Mouse (Mus musculus) ES-E14 (cell line): ENCODE measurements at regions not wholly inside any gene's neighbourhood (a gene's known extent, or its start where the extent isn't known, plus 50 kb on each side); places are given as distances from the start of the nearest gene placed in this dataset.

ENCODE experiments used
- DNase-seq: peaks from one replicate; pipeline ENCODE4 v3.0.0-alpha.2; 2013; ENCODE audit warnings: low read depth, low spot score
- H3K27ac ChIP-seq: 2 replicates; pipeline ENCODE4 v1.5.1; 2012; ENCODE audit warnings: low read depth, mild to moderate bottlenecking, low read length, moderate library complexity, mixed read lengths; ENCODE audit not compliant: poor library complexity, insufficient read depth, severe bottlenecking
- H3K36me3 ChIP-seq: 2 replicates; pipeline ENCODE4 v1.6.1; 2012; ENCODE audit warnings: mild to moderate bottlenecking, low read length, moderate library complexity, mixed read lengths; ENCODE audit not compliant: control insufficient read depth, poor library complexity, insufficient read depth, severe bottlenecking
- H3K4me1 ChIP-seq, 2 experiments: fragments of 150-350 bp in 1 of 2; sonication (generic) in 1 of 2; 2 replicates each; pipeline ENCODE4 v1.6.1; 2012; ENCODE audit warnings: low read length in 2 of 2, mild to moderate bottlenecking in 1 of 2, mixed read lengths in 1 of 2; ENCODE audit not compliant: control insufficient read depth in 2 of 2, insufficient read depth in 2 of 2, poor library complexity in 1 of 2
- H3K4me3 ChIP-seq, 2 experiments: fragments of 150-350 bp in 1 of 2; sonication (generic) in 1 of 2; 2 replicates each; pipeline ENCODE4 v1.5.1; 2012; ENCODE audit warnings: low read length in 2 of 2, low read depth in 1 of 2, mild to moderate bottlenecking in 1 of 2, mixed read lengths in 1 of 2; ENCODE audit not compliant: insufficient read depth in 1 of 2, poor library complexity in 1 of 2, severe bottlenecking in 1 of 2
- H3K9ac ChIP-seq: 2 replicates; pipeline ENCODE4 v1.6.1; 2012; ENCODE audit warnings: low read depth, mild to moderate bottlenecking, low read length, mixed read lengths; ENCODE audit not compliant: poor library complexity, insufficient read depth, severe bottlenecking
- H3K9me3 ChIP-seq: fragments of 150-350 bp; sonication (generic); 2 replicates; pipeline ENCODE4 v1.6.1; 2012; ENCODE audit warnings: low read depth, mild to moderate bottlenecking, low read length; ENCODE audit not compliant: control insufficient read depth, insufficient read depth
- CHD2 ChIP-seq: IDR thresholded peaks from 2 replicates; pipeline ENCODE4 v1.6.1; 2014; ENCODE audit warnings: mild to moderate bottlenecking, low read depth, low read length, inconsistent platforms
- HCFC1 ChIP-seq: IDR thresholded peaks from 2 replicates; pipeline ENCODE4 v1.6.1; 2012; ENCODE audit warnings: low read length, inconsistent platforms, borderline replicate concordance; ENCODE audit not compliant: insufficient read depth
- MAFK ChIP-seq: IDR thresholded peaks from 2 replicates; pipeline ENCODE4 v1.6.1; 2014; ENCODE audit warnings: mild to moderate bottlenecking, low read depth, low read length, inconsistent platforms; ENCODE audit not compliant: insufficient read depth
- ZC3H11A ChIP-seq: IDR thresholded peaks from 2 replicates; pipeline ENCODE4 v1.6.1; 2012; ENCODE audit warnings: low read depth, mild to moderate bottlenecking, inconsistent platforms, low read length, borderline replicate concordance
- ZNF384 ChIP-seq: IDR thresholded peaks from 2 replicates; pipeline ENCODE4 v1.6.1; 2012; ENCODE audit warnings: low read depth, low read length, inconsistent platforms
- in situ Hi-C, 2 experiments: fragments of 600-800 bp; cut with MboI; formaldehyde crosslinking; loops; one replicate each; pipeline ENCODE4 v1.15.1; 2025; ENCODE audit warnings: low sequenced_read_pairs in 2 of 2, inconsistent platforms in 1 of 2; ENCODE audit not compliant: unreplicated experiment in 2 of 2

- H3K9ac ChIP-seq = no peak overlapping the region
- H3K4me1 ChIP-seq = no peaks in the 10 kb centered on the region
- no peak overlapping the region for H3K27ac ChIP-seq
- no peaks in the 10 kb centered on the region for H3K9me3 ChIP-seq
- H3K4me3 ChIP-seq = no peak overlapping the region
- no peaks in the 10 kb centered on the region for H3K36me3 ChIP-seq
- TF ChIP-seq ZC3H11A = no peak
- TF ChIP-seq HCFC1 = no peak
- no peak for TF ChIP-seq CHD2
- no peak for TF ChIP-seq MAFK
- TF ChIP-seq ZNF384 = no peak
- in situ Hi-C loops = no loop called here
- no peak for DNase-seq
Observed at GRCm38 (mm10) chr8:86418414-86418981, 162.0 kb downstream of the Abcc12 start.

- Histone ChIP-seq H3K9me3 (no peaks in the 10 kb centered on the region), H3K27ac (no peak overlapping the region), H3K9ac (no peak overlapping the region), H3K4me3 (no peak overlapping the region), H3K4me1 (no peaks in the 10 kb centered on the region), H3K36me3 (no peaks in the 10 kb centered on the region)
- no peak for DNase-seq
- TF ChIP-seq HCFC1 (no peak), CHD2 (no peak), MAFK (no peak), ZNF384 (no peak)
- in situ Hi-C loops = no loop called here
Observed at GRCm38 (mm10) chr8:86415208-86415607, 165.3 kb downstream of the Abcc12 start.

GRCm38 (mm10) chr8:86411232-86411631 is 169.3 kb downstream of the Abcc12 start:
- no peak overlapping the region for H3K9ac ChIP-seq
- no peaks in the 10 kb centered on the region for H3K4me1 ChIP-seq
- no peak overlapping the region for H3K4me3 ChIP-seq
- H3K9me3 ChIP-seq = no peaks in the 10 kb centered on the region
- DNase-seq = no peak
- in situ Hi-C loops = no loop called here
- H3K27ac ChIP-seq = no peak overlapping the region
- TF ChIP-seq ZC3H11A (no peak), MAFK (no peak), ZNF384 (no peak), CHD2 (no peak), HCFC1 (no peak)
- no peaks in the 10 kb centered on the region for H3K36me3 ChIP-seq

GRCm38 (mm10) chr8:86406196-86406595 is 174.3 kb downstream of the Abcc12 start:
- no peaks in the 10 kb centered on the region for H3K36me3 ChIP-seq
- TF ChIP-seq ZC3H11A = no peak
- TF ChIP-seq HCFC1 = no peak
- no peak for TF ChIP-seq MAFK
- TF ChIP-seq ZNF384 = no peak
- TF ChIP-seq CHD2 = no peak
- in situ Hi-C loops = no loop called here
- H3K9ac ChIP-seq = no peak overlapping the region
- no peak overlapping the region for H3K4me3 ChIP-seq
- H3K9me3 ChIP-seq = no peaks in the 10 kb centered on the region
- DNase-seq = no peak
- H3K27ac ChIP-seq = no peak overlapping the region
- no peaks in the 10 kb centered on the region for H3K4me1 ChIP-seq

GRCm38 (mm10) chr8:86403434-86403833 is 177.1 kb downstream of the Abcc12 start:
- no peak for DNase-seq
- TF ChIP-seq ZNF384 (no peak), MAFK (no peak), ZC3H11A (no peak), HCFC1 (no peak), CHD2 (no peak)
- Histone ChIP-seq H3K27ac (no peak overlapping the region), H3K4me3 (no peak overlapping the region), H3K9me3 (no peaks in the 10 kb centered on the region), H3K4me1 (no peaks in the 10 kb centered on the region), H3K9ac (no peak overlapping the region), H3K36me3 (no peaks in the 10 kb centered on the region)
- in situ Hi-C loops = no loop called here
